Mouse (Mus musculus) midbrain, embryonic 13.5 days (tissue): ENCODE measurements at regions not wholly inside any gene's neighbourhood (a gene's known extent, or its start where the extent isn't known, plus 50 kb on each side); places are given as distances from the start of the nearest gene placed in this dataset.

ENCODE experiments used
- ATAC-seq: fragments of 200-750 bp; cut with Nextera tagmentation; 2 replicates; pipeline ENCODE4 v1.8.0; 2017; ENCODE audit warnings: mild to moderate bottlenecking, moderate TSS enrichment, moderate library complexity
- H3K27ac ChIP-seq: fragments of 300-500 bp; sonication (generic); 2 replicates; pipeline ENCODE4 v1.5.1; 2015; ENCODE audit warnings: inconsistent platforms, mild to moderate bottlenecking, moderate library complexity
- H3K27me3 ChIP-seq: fragments of 300-500 bp; sonication (generic); 2 replicates; pipeline ENCODE4 v1.6.1; 2015; ENCODE audit warnings: mild to moderate bottlenecking, inconsistent platforms
- H3K36me3 ChIP-seq: fragments of 300-500 bp; sonication (generic); 2 replicates; pipeline ENCODE4 v1.6.1; 2015; ENCODE audit warnings: mild to moderate bottlenecking, inconsistent platforms
- H3K4me1 ChIP-seq: fragments of 300-500 bp; sonication (generic); replicated peaks from 2 replicates; pipeline ENCODE4 v1.6.1; 2015; ENCODE audit warnings: inconsistent platforms
- H3K4me2 ChIP-seq: fragments of 300-500 bp; sonication (generic); replicated peaks from 2 replicates; pipeline ENCODE4 v1.6.1; 2015; ENCODE audit warnings: moderate library complexity, mild to moderate bottlenecking, inconsistent platforms
- H3K4me3 ChIP-seq: fragments of 300-500 bp; sonication (generic); replicated peaks from 2 replicates; pipeline ENCODE4 v1.5.1; 2015; ENCODE audit warnings: mild to moderate bottlenecking, inconsistent platforms
- H3K9ac ChIP-seq: fragments of 300-500 bp; sonication (generic); replicated peaks from 2 replicates; pipeline ENCODE4 v1.6.1; 2015; ENCODE audit warnings: mild to moderate bottlenecking, inconsistent platforms
- H3K9me3 ChIP-seq: fragments of 300-500 bp; sonication (generic); 2 replicates; pipeline ENCODE4 v1.6.1; 2016; ENCODE audit warnings: mild to moderate bottlenecking, inconsistent platforms
- WGBS: fragments of 180-500 bp; shearing (Covaris S2); methylation state at CpG from one replicate; pipeline ENCODE4 v1.1.7; 2015; 5-methylcytosine and 5-hydroxymethylcytosine counted together

GRCm38 (mm10) chrX:110584584-110585234 is 229.4 kb upstream of the Pou3f4 start:
- Histone ChIP-seq H3K4me2 (no peak overlapping the region), H3K4me1 (no peaks in the 10 kb centered on the region), H3K27me3 (no peaks in the 10 kb centered on the region), H3K27ac (no peak overlapping the region), H3K9ac (no peak overlapping the region), H3K36me3 (no peaks in the 10 kb centered on the region), H3K4me3 (no peak overlapping the region), H3K9me3 (no peaks in the 10 kb centered on the region)
- 46% methylated on average over 8 of the region's 8 CpGs for WGBS
- ATAC-seq: peak; percentile 90
